Mouse (Mus musculus): ENCODE data around the gene Nell2. TPM values are rescaled to one million over a fixed set of nuclear protein-coding genes. Genes with fewer than 3 reads are reported as not detected.

The Nell2 gene
- polyA plus RNA-seq, 1 experiment from 2014 or later: 95.4 TPM

GRCm38 (mm10) chr15:95489174-95489573 is 39.2 kb downstream of the Nell2 start:
- no peak for DNase-seq (ENCODE audit: low spot score)
- Histone ChIP-seq H3K4me1 (replicated peaks; ENCODE audit: control insufficient read depth, insufficient read depth, low read length) (no peaks in the 10 kb centered on the region), H3K27ac (ENCODE audit: low read depth, low read length) (no peak overlapping the region), H3K9me3 (ENCODE audit: control insufficient read depth, low read length) (no peaks in the 10 kb centered on the region), H3K36me3 (ENCODE audit: control insufficient read depth, insufficient read depth, low read length) (no peaks in the 10 kb centered on the region), H3K4me2 (replicated peaks; ENCODE audit: low read depth, low read length) (no peak overlapping the region), H3K27me3 (ENCODE audit: control insufficient read depth, insufficient read depth, low read length) (no peaks in the 10 kb centered on the region), H3K4me3 (ENCODE audit: low read depth, low read length) (no peak overlapping the region), H3K9ac (ENCODE audit: low read depth, low read length) (no peak overlapping the region)
- no peak for ATAC-seq (ENCODE audit: low FRiP score)
- 62% methylated on average over 4 of the region's 4 CpGs for WGBS

GRCm38 (mm10) chr15:95487961-95488360 is 40.4 kb downstream of the Nell2 start:
- Histone ChIP-seq H3K9ac (ENCODE audit: low read depth, low read length) (no peak overlapping the region), H3K4me3 (ENCODE audit: low read depth, low read length) (no peak overlapping the region), H3K4me1 (replicated peaks; ENCODE audit: control insufficient read depth, insufficient read depth, low read length) (no peaks in the 10 kb centered on the region), H3K27ac (ENCODE audit: low read depth, low read length) (no peak overlapping the region), H3K4me2 (replicated peaks; ENCODE audit: low read depth, low read length) (no peak overlapping the region), H3K27me3 (ENCODE audit: control insufficient read depth, insufficient read depth, low read length) (no peaks in the 10 kb centered on the region), H3K9me3 (ENCODE audit: control insufficient read depth, low read length) (no peaks in the 10 kb centered on the region), H3K36me3 (ENCODE audit: control insufficient read depth, insufficient read depth, low read length) (no peaks in the 10 kb centered on the region)
- ATAC-seq (ENCODE audit: low FRiP score) (no peak), DNase-seq (ENCODE audit: low spot score) (no peak)
- WGBS: 90% methylated on average over 5 of the region's 5 CpGs

GRCm38 (mm10) chr15:95482002-95482401 is 46.4 kb downstream of the Nell2 start:
- Histone ChIP-seq H3K27ac (ENCODE audit: low read depth, low read length) (no peak overlapping the region), H3K4me2 (replicated peaks; ENCODE audit: low read depth, low read length) (no peak overlapping the region), H3K27me3 (ENCODE audit: control insufficient read depth, insufficient read depth, low read length) (no peaks in the 10 kb centered on the region), H3K4me3 (ENCODE audit: low read depth, low read length) (no peak overlapping the region), H3K4me1 (replicated peaks; ENCODE audit: control insufficient read depth, insufficient read depth, low read length) (no peaks in the 10 kb centered on the region), H3K36me3 (ENCODE audit: control insufficient read depth, insufficient read depth, low read length) (no peaks in the 10 kb centered on the region), H3K9ac (ENCODE audit: low read depth, low read length) (no peak overlapping the region), H3K9me3 (ENCODE audit: control insufficient read depth, low read length) (no peaks in the 10 kb centered on the region)
- whole genome bisulfite sequencing: 67% methylated on average over 9 of the region's 9 CpGs
- DNase-seq (ENCODE audit: low spot score) (no peak), ATAC-seq (ENCODE audit: low FRiP score) (no peak)

GRCm38 (mm10) chr15:95481585-95481984 is 46.8 kb downstream of the Nell2 start:
- H3K9ac ChIP-seq (ENCODE audit: low read depth, low read length): no peak overlapping the region
- WGBS: 93% methylated on average over 4 of the region's 4 CpGs
- no peaks in the 10 kb centered on the region for H3K36me3 ChIP-seq (ENCODE audit: control insufficient read depth, insufficient read depth, low read length)
- no peaks in the 10 kb centered on the region for H3K27me3 ChIP-seq (ENCODE audit: control insufficient read depth, insufficient read depth, low read length)
- H3K9me3 ChIP-seq (ENCODE audit: control insufficient read depth, low read length): no peaks in the 10 kb centered on the region
- no peak overlapping the region for H3K4me3 ChIP-seq (ENCODE audit: low read depth, low read length)
- no peak overlapping the region for H3K27ac ChIP-seq (ENCODE audit: low read depth, low read length)
- ATAC-seq (ENCODE audit: low FRiP score) (no peak), DNase-seq (ENCODE audit: low spot score) (no peak)
- H3K4me2 ChIP-seq (replicated peaks; ENCODE audit: low read depth, low read length): no peak overlapping the region
- H3K4me1 ChIP-seq (replicated peaks; ENCODE audit: control insufficient read depth, insufficient read depth, low read length): no peaks in the 10 kb centered on the region

- H3K4me1 ChIP-seq (replicated peaks; ENCODE audit: control insufficient read depth, insufficient read depth, low read length): no peaks in the 10 kb centered on the region
- no peak overlapping the region for H3K9ac ChIP-seq (ENCODE audit: low read depth, low read length)
- no peak overlapping the region for H3K27ac ChIP-seq (ENCODE audit: low read depth, low read length)
- DNase-seq (ENCODE audit: low spot score) (no peak), ATAC-seq (ENCODE audit: low FRiP score) (no peak)
- H3K27me3 ChIP-seq (ENCODE audit: control insufficient read depth, insufficient read depth, low read length): no peaks in the 10 kb centered on the region
- H3K4me3 ChIP-seq (ENCODE audit: low read depth, low read length): no peak overlapping the region
- WGBS: 87% methylated on average over 3 of the region's 3 CpGs
- no peak overlapping the region for H3K4me2 ChIP-seq (replicated peaks; ENCODE audit: low read depth, low read length)
- no peaks in the 10 kb centered on the region for H3K36me3 ChIP-seq (ENCODE audit: control insufficient read depth, insufficient read depth, low read length)
- H3K9me3 ChIP-seq (ENCODE audit: control insufficient read depth, low read length): no peaks in the 10 kb centered on the region
These were observed 51.9 kb downstream of the Nell2 start for GRCm38 (mm10) chr15:95476440-95476839.

GRCm38 (mm10) chr15:95473976-95474375 is 54.4 kb downstream of the Nell2 start:
- Histone ChIP-seq H3K27ac (ENCODE audit: low read depth, low read length) (no peak overlapping the region), H3K4me1 (replicated peaks; ENCODE audit: control insufficient read depth, insufficient read depth, low read length) (no peaks in the 10 kb centered on the region), H3K4me3 (ENCODE audit: low read depth, low read length) (no peak overlapping the region), H3K36me3 (ENCODE audit: control insufficient read depth, insufficient read depth, low read length) (no peaks in the 10 kb centered on the region), H3K9me3 (ENCODE audit: control insufficient read depth, low read length) (no peaks in the 10 kb centered on the region), H3K27me3 (ENCODE audit: control insufficient read depth, insufficient read depth, low read length) (no peaks in the 10 kb centered on the region), H3K4me2 (replicated peaks; ENCODE audit: low read depth, low read length) (no peak overlapping the region), H3K9ac (ENCODE audit: low read depth, low read length) (no peak overlapping the region)
- no peak for ATAC-seq (ENCODE audit: low FRiP score)
- WGBS: 93% methylated on average over 6 of the region's 6 CpGs
- no peak for DNase-seq (ENCODE audit: low spot score)

GRCm38 (mm10) chr15:95467195-95467594 is 61.2 kb downstream of the Nell2 start:
- 65% methylated on average over 6 of the region's 6 CpGs for WGBS
- no peak for ATAC-seq (ENCODE audit: low FRiP score)
- Histone ChIP-seq H3K27me3 (ENCODE audit: control insufficient read depth, insufficient read depth, low read length) (no peaks in the 10 kb centered on the region), H3K4me2 (replicated peaks; ENCODE audit: low read depth, low read length) (no peak overlapping the region), H3K36me3 (ENCODE audit: control insufficient read depth, insufficient read depth, low read length) (no peaks in the 10 kb centered on the region), H3K4me3 (ENCODE audit: low read depth, low read length) (no peak overlapping the region), H3K9me3 (ENCODE audit: control insufficient read depth, low read length) (no peaks in the 10 kb centered on the region), H3K9ac (ENCODE audit: low read depth, low read length) (no peak overlapping the region), H3K4me1 (replicated peaks; ENCODE audit: control insufficient read depth, insufficient read depth, low read length) (no peaks in the 10 kb centered on the region), H3K27ac (ENCODE audit: low read depth, low read length) (no peak overlapping the region)
- no peak for DNase-seq (ENCODE audit: low spot score)

GRCm38 (mm10) chr15:95460041-95460566 is 68.3 kb downstream of the Nell2 start:
- H3K9me3 ChIP-seq (ENCODE audit: control insufficient read depth, low read length): no peaks in the 10 kb centered on the region
- 81% methylated on average over 4 of the region's 4 CpGs for WGBS
- no peak overlapping the region for H3K4me2 ChIP-seq (replicated peaks; ENCODE audit: low read depth, low read length)
- H3K9ac ChIP-seq (ENCODE audit: low read depth, low read length): no peak overlapping the region
- H3K36me3 ChIP-seq (ENCODE audit: control insufficient read depth, insufficient read depth, low read length): no peaks in the 10 kb centered on the region
- DNase-seq (ENCODE audit: low spot score): no peak
- no peaks in the 10 kb centered on the region for H3K27me3 ChIP-seq (ENCODE audit: control insufficient read depth, insufficient read depth, low read length)
- no peak overlapping the region for H3K27ac ChIP-seq (ENCODE audit: low read depth, low read length)
- no peak for ATAC-seq (ENCODE audit: low FRiP score)
- H3K4me1 ChIP-seq (replicated peaks; ENCODE audit: control insufficient read depth, insufficient read depth, low read length): no peaks in the 10 kb centered on the region
- no peak overlapping the region for H3K4me3 ChIP-seq (ENCODE audit: low read depth, low read length)

- Histone ChIP-seq H3K27me3 (ENCODE audit: control insufficient read depth, insufficient read depth, low read length) (no peaks in the 10 kb centered on the region), H3K36me3 (ENCODE audit: control insufficient read depth, insufficient read depth, low read length) (no peaks in the 10 kb centered on the region), H3K4me1 (replicated peaks; ENCODE audit: control insufficient read depth, insufficient read depth, low read length) (no peaks in the 10 kb centered on the region), H3K9me3 (ENCODE audit: control insufficient read depth, low read length) (no peaks in the 10 kb centered on the region), H3K4me3 (ENCODE audit: low read depth, low read length) (no peak overlapping the region), H3K9ac (ENCODE audit: low read depth, low read length) (no peak overlapping the region), H3K4me2 (replicated peaks; ENCODE audit: low read depth, low read length) (no peak overlapping the region), H3K27ac (ENCODE audit: low read depth, low read length) (no peak overlapping the region)
- 84% methylated on average over 11 of the region's 11 CpGs for WGBS
- ATAC-seq (ENCODE audit: low FRiP score) (no peak), DNase-seq (ENCODE audit: low spot score) (no peak)
These were observed 83.8 kb downstream of the Nell2 start for GRCm38 (mm10) chr15:95444586-95444985.
